ENCODE assay signal across 48 mouse cellular contexts in the genomic region with DNA sequence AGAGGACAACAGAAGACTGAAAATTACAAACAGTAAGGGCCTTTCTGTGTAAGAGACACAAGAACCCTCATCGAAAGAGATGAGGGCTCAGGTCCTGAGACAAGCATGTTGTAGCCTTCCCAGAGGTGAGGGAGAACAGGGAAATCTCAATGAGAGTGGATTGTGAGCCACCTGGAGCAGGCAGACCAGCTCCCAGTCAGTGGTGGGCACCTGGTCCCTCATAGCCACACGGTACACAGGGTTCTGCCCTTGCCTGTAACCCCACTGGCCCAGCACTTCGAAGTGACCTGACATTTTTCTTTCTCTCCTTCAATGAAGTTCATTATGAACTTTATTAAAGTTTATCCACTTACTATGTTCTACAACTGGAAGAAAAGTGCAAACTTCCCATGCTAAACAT. TPM values are rescaled to one million over a fixed set of nuclear protein-coding genes. Genes with fewer than 3 reads are reported as not detected.
"Had no signal": no experiment of that assay in that cellular context is flagged by ENCODE, and none has a peak within 500 bp of the region (broad histone marks: within the 10 kb centered on the region; RNA-seq: fewer than 3 reads in every experiment).

No protein-coding gene starts in this region.

- H3K9ac ChIP-seq: heart, embryonic 12.5 days; heart, embryonic 13.5 days; heart, embryonic 15.5 days; hindbrain, embryonic 12.5 days; hindbrain, embryonic 13.5 days; hindbrain, embryonic 14.5 days; hindbrain, embryonic 15.5 days; intestine, embryonic 15.5 days; kidney, embryonic 15.5 days had no signal

- DNase-seq: heart, postnatal 10 days; heart, postnatal 14 days; heart, postnatal 36 days; heart, postnatal 4 days; kidney, adult 11 months; kidney, adult 18-20 months; kidney, adult 2 months; kidney, adult 8-10 months; kidney, adult 9 months; kidney, postnatal 10 days; kidney, postnatal 14 days; kidney, postnatal 25 days; kidney, postnatal 36 days; kidney, postnatal 4 days; layer of hippocampus, adult 9-11 months; layer of hippocampus, postnatal 36 days had no signal

- H3K36me3 ChIP-seq: hindbrain, embryonic 15.5 days had no signal

- H3K27ac ChIP-seq: heart, embryonic 13.5 days; heart, embryonic 15.5 days; hindbrain, embryonic 10.5 days; hindbrain, embryonic 12.5 days; hindbrain, embryonic 13.5 days; hindbrain, embryonic 14.5 days; hindbrain, embryonic 15.5 days; hindbrain, postnatal 0 days; intestine, embryonic 15.5 days; kidney, embryonic 15.5 days; kidney, postnatal 0 days; layer of hippocampus, adult 2 months; left cerebral cortex, adult 2 months had no signal

- H3K27me3 ChIP-seq: heart, embryonic 12.5 days; heart, embryonic 13.5 days; heart, embryonic 15.5 days; hindbrain, embryonic 12.5 days; hindbrain, embryonic 13.5 days; hindbrain, embryonic 15.5 days; intestine, embryonic 15.5 days; kidney, embryonic 15.5 days had no signal

- H3K9me3 ChIP-seq: heart, embryonic 12.5 days; heart, embryonic 13.5 days; heart, embryonic 15.5 days; hindbrain, embryonic 10.5 days; hindbrain, embryonic 12.5 days; hindbrain, embryonic 13.5 days; hindbrain, embryonic 15.5 days; intestine, embryonic 15.5 days; kidney, embryonic 15.5 days had no signal

- H3K4me1 ChIP-seq: heart, embryonic 12.5 days; heart, embryonic 13.5 days; heart, embryonic 15.5 days; hindbrain, embryonic 10.5 days; hindbrain, embryonic 12.5 days; hindbrain, embryonic 15.5 days; intestine, embryonic 15.5 days; kidney, embryonic 15.5 days had no signal

- H3K4me3 ChIP-seq: heart, embryonic 12.5 days; heart, embryonic 13.5 days; heart, embryonic 15.5 days; hindbrain, embryonic 10.5 days; hindbrain, embryonic 12.5 days; hindbrain, embryonic 13.5 days; hindbrain, embryonic 15.5 days; intestine, embryonic 15.5 days; kidney, embryonic 15.5 days; layer of hippocampus, adult 2 months; left cerebral cortex, adult 2 months had no signal

RNA-seq across cellular contexts. Expression of a gene that starts 12.0 kb away (rescaled TPM):
- total RNA-seq: heart, postnatal 10 days; heart, postnatal 14 days; heart, postnatal 25 days; heart, postnatal 36 days; heart, postnatal 4 days; hematopoietic stem cell, adult 5-6 weeks; hindbrain, postnatal 0 days; layer of hippocampus, adult 18-20 months; layer of hippocampus, adult 2 months; layer of hippocampus, adult 8-10 months; layer of hippocampus, postnatal 10 days; layer of hippocampus, postnatal 14 days; layer of hippocampus, postnatal 25 days; layer of hippocampus, postnatal 36 days; left cerebral cortex, adult 18-20 months; left cerebral cortex, adult 2 months; left cerebral cortex, adult 8-10 months had no signal
- polyA plus RNA-seq: heart, embryonic 12.5 days; heart, embryonic 13.5 days; heart, embryonic 16.5 days; heart, postnatal 0 days; hindbrain, embryonic 10.5 days; hindbrain, embryonic 11.5 days; hindbrain, embryonic 12.5 days; hindbrain, embryonic 13.5 days; hindbrain, embryonic 14.5 days; hindbrain, embryonic 15.5 days; hindbrain, embryonic 16.5 days; hindbrain, postnatal 0 days; intestine, embryonic 14.5 days; intestine, embryonic 15.5 days; intestine, embryonic 16.5 days; kidney, adult 2 months; kidney, embryonic 14.5 days; kidney, embryonic 16.5 days; kidney, postnatal 0 days; large intestine, adult 2 months had no signal
